Mouse (Mus musculus): ENCODE measurements around the gene Ptprg.
"Not testable (repeated sequence)": the region's sequence is repeated elsewhere in the genome, so short reads cannot be mapped to it uniquely, and the experiment has no call there.

Gene Ptprg

DNA sequence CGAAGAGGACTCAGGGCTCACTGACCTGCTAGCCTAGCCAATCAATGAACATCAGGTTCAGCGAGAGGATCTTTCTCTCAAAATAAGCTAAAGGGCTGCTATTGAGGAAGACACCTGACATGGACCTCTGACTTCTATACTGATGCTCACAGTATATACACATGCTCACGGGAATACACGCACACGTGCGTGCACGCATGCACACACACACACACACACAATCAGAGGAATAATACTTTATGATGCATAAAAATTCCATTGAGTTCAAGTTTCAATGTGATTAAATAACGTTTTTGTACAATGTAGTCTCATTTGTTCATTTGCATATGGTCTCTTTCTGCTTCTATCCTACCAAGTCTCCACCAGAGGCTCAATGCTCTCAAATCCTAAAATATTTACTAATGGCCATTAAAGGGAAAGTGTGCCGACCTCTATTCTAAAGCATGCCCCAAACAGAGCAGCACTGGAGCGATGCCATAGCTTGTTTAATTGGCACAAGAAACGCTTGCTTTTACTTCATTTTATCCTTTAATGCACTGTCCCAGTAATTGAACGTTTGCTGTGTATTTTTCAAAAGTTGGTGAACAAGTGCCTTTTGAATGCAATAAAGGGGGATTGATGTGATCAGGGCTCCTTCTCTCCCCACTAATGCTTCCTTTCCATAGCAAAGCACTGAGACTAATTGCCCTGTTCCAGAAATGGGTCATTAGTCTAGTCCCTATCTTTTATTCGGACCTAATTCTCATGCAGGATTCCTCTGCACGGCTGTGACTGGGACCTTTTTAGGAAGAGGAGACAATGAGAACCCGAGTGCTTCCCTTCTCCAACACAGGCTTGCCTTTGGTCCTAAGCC lies 407.2 kb downstream of the Ptprg start:
- DNase-seq (ENCODE audit: low spot score in 2 of 2): no peak

DNA sequence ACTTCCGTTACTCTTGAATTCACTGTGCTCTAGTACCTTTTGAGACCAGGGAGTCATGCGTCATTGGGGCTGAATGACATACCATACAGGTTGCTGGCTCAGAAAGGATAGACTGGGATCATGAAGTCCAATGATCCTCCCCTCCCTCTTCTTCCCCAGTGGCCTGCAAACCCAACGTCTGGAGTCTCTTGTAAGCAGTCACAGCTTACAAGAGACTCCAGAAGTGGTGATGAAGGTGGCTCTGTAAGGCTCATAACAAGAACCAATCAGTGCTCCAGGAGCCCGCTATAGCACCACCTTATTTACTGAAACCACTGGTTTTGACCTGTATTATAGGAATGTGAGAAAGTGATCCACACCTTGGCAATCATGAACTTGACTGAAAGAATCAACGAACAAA lies 408.8 kb downstream of the Ptprg start:
- DNase-seq (ENCODE audit: low spot score in 2 of 2): no peak

DNA sequence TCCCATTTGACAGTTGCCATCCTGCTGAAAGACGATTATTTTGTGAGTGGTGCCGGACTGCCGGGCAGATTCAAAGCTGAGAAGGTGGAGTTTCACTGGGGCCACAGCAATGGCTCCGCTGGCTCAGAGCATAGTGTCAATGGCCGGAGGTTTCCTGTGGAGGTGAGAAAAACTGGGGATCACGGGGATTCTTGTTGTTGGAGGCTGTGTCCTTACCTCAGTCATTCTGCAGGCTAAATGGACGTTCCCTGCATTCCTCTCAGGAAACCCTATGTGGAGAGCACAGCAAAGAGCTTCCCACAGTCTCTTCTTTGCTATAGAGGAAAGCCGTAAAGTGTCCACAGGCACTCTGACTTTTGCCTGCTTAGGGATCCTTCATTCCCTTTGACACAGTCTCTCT lies 409.2 kb downstream of the Ptprg start:
- DNase-seq (ENCODE audit: low spot score in 2 of 2): no peak

DNA sequence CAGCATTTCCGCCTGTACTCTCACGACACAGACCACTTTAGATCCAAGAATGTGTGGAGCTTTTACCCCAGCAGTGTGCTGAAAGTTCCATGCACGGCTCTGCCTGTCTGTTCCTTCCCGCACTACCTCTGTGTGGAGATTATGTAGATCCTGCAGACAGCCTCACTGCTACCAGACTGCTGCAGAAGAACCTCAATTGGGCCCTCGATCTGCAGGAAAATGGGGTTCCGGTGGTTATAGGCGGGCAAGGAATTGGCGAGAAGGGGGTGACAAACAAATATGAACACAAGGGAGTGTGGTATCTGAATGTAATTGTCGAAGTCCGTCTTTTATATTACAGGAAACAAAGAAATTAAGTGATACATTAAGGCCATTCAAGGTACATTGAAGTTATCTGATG lies 410.5 kb downstream of the Ptprg start:
- DNase-seq (ENCODE audit: low spot score in 2 of 2): no peak

DNA sequence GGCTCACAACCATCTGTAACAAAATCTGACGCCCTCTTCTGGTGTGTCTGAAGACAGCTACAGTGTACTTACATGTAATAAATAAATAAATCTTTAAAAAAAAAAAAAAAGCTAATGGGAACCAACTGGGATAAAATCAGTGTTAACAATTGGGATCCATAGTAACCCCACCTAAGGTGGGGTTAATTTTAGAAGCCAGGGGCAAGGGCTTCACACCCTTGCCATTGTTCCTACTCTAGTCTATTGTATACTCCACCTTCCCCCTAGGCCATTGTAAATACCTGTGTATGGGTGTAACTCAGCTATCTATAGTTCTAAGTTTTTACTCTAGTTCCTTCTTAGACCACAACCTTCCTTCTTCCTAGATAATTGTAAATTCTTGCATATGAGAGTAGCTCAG lies 411.0 kb downstream of the Ptprg start:
- DNase-seq (ENCODE audit: low spot score in 2 of 2): not testable (repeated sequence)

DNA sequence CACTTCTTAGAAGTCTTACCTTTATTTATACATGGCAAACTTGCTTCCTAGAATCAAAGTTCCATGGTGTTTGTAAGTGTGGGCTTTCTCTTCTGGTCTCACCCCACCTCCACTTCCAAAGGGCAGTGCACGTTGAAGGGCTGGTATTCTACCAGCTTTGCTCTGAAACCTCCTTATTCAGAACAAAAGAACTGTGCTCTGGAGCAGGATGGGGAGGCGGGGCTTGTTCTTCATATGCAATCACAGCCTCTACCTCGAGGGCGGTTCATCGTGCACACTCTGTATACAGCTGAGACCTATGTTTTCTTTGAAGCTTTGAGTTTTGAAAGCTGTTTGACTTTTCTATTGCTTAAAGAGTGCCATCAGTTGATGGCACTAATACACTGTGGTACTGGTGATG lies 412.5 kb downstream of the Ptprg start:
- no peak for DNase-seq (ENCODE audit: low spot score in 2 of 2)

DNA sequence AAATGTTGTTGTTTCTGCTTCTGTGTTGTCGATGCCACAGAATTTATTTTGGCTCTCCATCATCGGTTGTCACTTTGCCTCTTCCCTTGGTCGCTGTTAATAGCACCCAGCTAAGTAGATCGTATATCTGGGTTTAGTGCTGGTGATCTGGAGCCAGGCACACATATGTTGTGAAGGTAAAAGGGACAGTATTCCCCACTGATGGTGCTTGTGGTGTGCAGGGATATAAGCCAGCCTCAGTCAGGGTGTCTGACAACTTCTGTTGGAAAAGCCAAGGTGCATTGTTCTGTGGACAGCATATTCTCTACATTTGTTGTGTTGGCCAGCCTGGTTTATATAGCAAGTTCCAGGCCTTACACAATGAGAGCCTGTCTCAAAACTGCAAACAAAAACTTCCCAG lies 428.4 kb downstream of the Ptprg start:
- no peak for DNase-seq (ENCODE audit: low spot score in 2 of 2)

DNA sequence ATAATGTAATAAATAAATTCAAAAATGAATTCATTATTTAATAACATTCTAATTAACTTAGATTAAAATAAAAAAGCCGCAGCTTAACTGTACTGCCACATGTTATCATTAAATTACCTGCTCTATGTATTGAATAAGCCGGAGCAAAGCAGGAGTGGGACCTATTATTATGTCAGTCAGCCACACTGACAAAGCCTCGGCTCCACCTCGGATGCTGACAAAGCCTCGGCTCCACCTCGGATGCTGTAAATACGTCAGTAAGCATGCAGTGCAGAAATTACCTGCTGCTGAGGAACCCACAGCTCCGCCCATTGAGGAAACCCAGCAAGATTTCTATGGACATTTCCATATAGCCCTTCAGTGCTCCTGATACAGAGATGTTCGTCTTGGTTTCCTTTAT lies 429.7 kb downstream of the Ptprg start:
- DNase-seq (ENCODE audit: low spot score in 2 of 2): no peak

DNA sequence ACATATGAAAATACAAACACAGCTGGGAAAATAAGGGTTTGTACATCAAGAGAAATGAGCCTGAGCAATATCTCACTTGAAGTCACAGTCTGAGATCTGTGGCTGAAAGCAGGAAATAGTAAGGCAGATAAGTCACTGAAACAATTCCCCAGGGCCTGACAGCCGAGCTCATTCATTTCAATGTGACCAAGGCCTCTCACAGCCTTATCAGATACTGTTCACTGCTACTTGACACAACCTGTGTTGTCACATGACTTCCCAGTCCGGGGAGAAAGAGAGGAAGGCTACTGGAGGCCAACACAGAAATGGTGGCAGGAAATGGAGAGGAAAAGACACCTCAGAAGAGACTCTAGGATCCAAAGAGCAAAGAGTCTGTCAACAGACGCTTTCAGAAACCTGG lies 430.8 kb downstream of the Ptprg start:
- DNase-seq (ENCODE audit: low spot score in 2 of 2): no peak

DNA sequence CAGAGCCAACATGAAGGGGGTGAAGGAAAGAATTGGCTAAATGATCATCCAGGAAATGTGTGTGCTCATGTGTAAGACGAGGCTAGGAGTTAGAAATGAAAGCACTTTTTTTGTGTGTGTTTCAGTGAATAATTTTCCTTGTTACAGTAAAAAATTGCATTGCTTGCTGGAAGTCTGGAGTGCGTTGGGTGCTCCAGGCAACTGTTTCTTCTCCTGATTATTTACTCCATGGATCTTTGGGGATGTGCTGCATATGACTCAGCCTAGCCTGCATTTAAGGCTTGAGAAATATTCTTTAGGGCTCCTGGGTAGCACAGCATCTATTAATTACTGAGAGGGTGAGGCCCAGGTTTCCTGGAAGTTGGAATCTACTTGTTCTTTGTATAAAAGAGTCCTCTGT lies 435.6 kb downstream of the Ptprg start:
- DNase-seq (ENCODE audit: low spot score in 2 of 2): no peak

DNA sequence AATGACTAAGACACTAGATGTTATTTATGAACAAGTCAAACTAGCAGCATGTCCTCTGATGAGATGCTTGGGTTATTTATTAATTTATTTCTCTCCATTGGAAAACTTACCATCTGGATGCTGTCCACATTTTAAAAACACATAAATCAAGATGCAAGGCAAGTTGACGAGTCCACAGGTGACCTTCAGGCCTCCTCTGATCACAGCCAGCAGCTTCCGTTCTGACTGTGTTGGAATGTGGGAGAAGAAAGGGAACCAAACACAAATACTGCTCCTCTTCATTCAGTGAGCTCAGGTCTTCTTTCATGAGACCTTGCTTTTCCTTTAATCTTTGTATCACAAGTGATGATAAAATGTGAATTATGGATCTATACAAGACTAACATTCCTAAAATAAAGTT lies 437.8 kb downstream of the Ptprg start:
- DNase-seq (ENCODE audit: low spot score in 2 of 2): no peak

DNA sequence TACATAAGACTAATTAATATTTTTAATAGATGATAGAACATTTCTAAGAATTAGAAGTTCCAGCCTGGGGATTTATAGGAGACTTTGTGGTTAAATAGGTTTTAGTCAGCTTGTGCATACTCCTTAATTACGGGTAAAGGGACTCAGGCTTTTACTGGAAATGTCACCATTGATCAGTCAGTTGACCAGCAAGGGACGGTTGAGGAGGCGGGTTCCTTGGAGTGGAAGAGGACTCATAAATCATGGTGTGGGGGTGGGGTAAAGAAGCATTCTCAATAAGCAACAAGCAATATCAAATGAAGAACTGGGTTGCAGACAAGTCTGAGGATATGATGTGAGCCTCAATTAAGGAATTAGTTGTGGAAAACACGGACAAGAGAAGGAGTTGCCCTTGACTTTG lies 438.8 kb downstream of the Ptprg start:
- DNase-seq (ENCODE audit: low spot score in 2 of 2): no peak

DNA sequence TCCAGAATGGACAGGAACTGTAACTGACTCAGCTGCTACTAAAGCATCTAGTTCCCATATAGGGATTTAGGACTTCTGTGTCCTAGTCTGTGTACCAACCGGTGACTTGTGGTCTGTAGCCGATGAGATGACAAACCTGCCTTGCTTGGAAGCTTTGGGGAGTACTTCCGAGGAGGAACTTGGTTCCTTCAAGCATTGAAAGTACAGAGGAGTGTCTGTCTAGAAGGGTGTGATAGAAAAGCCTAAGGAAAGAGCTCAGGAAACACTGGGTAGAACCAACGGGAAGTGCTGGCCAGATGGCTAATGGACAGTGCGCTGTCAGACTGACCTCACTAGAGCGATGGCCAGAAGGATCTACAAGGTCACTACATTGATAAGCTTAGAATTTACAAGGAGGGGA lies 439.2 kb downstream of the Ptprg start:
- DNase-seq (ENCODE audit: low spot score in 2 of 2): no peak

DNA sequence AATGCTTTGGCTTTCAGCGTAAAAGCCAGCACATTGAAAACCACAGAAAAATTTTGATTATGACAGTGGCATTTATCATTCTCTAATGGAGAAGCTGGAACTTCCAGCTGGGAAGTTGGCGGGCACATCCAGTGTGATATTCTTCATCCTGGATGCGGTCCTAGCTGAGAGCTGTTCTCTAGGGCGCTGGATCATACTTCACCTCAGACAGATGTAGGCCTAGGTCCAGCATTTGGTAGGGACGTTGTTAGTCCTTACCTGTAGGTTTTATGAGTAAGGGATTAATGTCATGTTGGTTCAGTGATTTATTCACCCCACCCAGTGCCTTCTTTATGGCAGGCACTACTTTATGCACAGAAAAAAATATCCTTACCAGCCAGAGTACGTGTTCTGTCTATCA lies 444.2 kb downstream of the Ptprg start:
- no peak for DNase-seq (ENCODE audit: low spot score in 2 of 2)

DNA sequence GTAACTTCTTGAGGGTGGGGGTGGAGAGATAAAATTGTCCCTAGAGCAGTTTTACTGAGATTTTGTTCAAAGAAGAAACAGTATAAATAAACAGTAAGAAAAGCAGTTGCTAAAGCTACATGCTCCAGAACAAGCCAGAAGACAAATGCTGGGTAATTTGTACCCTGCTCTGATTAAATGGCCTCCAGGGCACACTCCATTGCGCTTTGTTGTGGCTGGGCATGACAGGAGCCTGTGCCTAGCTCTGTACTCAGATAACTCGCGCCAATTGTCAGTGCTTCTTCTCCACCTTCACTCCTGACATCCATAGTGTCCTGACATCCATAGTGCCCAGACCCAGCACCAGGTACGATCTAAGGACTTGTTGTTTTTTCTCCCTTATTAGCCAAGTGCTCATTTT lies 445.1 kb downstream of the Ptprg start:
- no peak for DNase-seq (ENCODE audit: low spot score in 2 of 2)

DNA sequence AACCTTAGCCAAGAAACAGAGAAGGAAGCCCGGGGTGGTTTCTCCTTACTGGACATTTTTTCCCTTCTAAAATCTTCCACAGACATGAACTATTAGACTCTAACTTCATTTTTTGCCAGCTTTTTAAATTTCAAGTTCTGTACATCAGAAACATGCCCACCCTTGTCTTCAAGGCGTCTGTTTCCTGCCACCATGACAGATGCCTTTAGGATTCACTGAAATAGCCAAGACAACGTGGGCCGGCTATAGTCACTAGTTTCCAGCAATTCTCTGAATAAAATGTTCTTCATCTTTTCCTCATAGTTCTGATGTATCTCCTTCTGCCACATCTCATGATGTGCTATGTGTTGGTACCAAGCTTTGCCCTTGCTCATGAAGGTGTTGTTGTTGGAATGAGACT lies 450.7 kb downstream of the Ptprg start:
- DNase-seq (ENCODE audit: low spot score in 2 of 2): no peak

DNA sequence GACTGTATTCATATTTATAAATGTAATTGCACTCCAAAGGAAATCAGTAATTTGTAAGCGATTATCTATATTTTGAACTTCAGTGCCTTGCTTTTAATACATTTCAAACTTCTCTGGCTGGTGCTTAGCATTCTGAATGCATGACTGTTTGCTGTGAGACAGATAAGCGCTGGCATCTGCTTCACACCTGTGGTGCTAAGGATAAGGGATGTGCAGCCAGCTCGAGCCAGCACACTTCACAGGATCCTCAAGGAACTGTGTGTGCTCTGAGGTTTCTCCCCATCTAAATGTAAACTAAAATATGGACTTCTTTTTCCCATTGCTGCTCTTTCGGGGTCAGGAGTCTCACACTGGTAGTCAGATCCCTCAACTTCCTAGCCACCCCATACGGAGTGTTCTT lies 458.4 kb downstream of the Ptprg start:
- no peak for DNase-seq (ENCODE audit: low spot score in 2 of 2)

DNA sequence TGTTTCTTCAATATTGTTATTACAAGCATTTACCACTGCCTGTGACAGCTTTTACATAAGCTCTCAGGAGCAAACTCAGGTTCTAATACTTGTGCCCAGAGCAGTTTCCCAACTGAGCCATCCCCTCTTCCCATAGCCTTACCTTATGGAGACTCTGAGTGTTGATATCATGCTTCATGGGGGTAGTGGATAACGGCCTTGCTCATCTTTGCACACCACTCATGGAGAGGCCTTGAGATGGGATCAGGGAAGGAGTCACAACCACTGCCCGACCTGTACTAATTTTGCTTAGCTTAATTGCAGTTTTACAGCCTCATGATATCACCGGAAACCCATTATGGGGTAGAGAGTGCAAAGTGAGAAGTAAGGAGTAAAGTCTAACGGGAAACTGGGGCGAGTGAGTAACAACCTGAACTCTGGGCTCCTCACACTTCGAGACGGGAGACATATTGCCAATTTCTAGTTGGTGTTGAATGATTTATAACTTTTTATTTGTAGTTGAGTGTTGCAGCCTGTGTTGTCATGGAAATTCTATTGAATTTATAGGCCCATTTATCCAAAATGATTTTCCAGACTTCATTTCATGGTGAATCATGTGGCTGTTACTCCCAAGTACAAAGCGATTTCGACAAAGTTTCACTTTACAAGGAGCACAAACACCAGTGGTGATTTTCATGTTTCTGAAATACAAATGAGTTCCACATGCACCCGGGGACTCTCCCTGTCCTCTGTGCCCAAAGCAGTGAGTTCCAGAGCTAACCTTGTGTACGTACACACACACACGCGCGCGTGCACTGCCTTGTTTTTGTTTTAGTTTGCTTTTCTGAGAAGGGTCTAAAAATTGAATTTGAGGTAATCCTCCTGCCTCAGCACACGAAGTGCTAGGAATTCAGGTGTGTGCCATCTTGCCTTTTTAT lies 472.7 kb downstream of the Ptprg start:
- no peak for DNase-seq (ENCODE audit: low spot score in 2 of 2)

DNA sequence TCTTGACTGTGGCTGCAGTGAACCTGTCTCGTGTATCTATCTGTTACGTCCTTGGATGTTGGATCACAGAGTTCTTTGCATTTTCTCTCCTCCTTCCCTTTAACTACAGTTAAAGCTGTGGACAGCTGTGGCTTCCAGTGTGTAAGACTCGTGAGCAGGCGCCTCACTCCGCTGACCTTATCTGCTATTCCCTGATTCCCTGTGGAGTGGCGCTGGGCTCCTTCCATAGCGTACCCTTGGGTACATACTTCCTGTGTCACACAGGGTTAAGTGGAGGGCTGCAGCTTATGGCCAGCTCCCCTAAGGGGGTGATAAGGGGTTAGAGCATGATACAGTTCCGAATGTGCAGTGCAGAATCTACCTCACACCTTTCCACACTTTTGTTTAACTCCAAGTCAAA lies 473.9 kb downstream of the Ptprg start:
- DNase-seq (ENCODE audit: low spot score in 2 of 2): no peak

DNA sequence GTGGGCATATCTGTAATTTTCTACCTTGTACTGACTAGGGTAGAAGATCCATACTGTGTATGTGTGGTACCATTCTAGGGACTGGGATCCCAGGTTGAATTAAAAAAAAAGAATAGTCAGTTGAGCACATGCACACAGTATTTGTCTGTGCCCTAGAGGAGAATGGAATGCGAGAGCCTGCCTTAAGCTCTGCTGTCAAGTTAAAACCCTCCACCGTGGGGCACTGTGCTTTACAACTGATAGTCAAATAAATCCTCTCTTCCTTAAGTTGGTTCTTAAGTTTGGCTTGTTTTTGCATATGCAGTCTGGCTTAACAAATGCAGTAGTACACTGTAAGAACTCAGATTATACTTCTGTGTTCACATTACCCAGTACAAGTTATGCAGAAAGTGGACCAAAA lies 476.6 kb downstream of the Ptprg start:
- no peak for DNase-seq (ENCODE audit: low spot score in 2 of 2)

DNA sequence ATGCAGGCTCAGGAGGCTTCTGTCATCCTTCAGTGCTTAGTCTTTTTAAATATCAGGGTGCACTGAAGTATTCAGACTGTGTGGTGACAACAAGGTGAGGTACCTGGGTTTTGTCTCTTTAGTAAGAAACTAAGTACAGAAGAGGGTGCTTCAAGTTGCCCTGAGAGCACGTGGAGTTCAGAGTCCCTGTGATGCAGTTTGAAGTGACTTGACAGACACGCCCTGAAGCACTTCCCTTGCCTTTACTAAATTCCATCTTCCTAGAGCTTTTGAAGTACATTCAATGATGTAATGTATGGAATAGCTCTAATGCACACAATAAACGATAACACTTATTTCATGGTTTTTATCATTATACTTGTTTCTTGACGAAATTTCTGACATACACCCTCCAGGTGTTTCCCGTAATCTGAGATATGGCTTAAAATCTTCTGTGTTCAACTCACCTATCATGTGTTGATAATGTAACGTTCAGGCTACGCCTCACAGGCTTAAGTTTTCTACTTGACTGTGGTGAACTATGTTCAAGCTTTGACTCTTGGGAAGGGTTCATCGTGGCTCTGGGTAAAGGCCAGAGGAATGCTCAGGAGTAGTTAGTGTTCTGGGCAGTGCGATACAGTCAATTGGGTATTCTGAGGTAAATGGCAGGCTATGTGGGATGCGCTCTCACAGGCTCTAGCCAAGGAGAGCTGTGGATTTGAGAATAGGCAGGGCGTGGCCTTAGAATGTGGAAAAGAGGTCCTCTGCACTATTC lies 483.4 kb downstream of the Ptprg start:
- no peak for DNase-seq (ENCODE audit: low spot score in 2 of 2)

DNA sequence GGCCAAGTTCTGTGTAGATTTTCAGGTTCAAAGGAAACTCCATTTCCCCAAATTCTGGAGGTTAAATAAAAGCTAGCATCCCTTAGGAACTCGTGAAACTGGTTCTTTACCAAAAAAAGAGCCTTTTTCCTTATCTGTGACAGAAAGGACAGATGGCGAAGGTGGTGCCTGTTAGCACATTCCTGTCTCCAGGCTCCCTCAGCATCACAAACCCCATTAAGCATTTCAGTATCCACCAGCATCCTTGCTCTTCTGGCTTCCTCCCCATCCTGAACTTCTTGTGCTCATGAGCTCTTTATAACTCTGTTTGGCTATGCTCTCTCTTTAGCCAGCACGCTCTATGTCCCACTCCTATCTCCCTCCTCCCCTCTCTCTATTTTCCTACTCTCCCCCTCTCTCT lies 486.4 kb downstream of the Ptprg start:
- no peak for DNase-seq (ENCODE audit: low spot score in 2 of 2)
